Mouse (Mus musculus) bone marrow macrophage, adult 2 months (primary cell): ENCODE results near the gene Inppl1.

ENCODE experiments used
- CTCF ChIP-seq: IDR thresholded peaks from 2 replicates; pipeline ENCODE4 v1.5.1; 2012; ENCODE audit warnings: low read depth, mild to moderate bottlenecking, low read length, moderate library complexity
- POLR2A ChIP-seq: IDR thresholded peaks from 2 replicates; pipeline ENCODE4 v1.6.1; 2012; ENCODE audit warnings: mild to moderate bottlenecking, low read depth, low read length, borderline replicate concordance

DNA sequence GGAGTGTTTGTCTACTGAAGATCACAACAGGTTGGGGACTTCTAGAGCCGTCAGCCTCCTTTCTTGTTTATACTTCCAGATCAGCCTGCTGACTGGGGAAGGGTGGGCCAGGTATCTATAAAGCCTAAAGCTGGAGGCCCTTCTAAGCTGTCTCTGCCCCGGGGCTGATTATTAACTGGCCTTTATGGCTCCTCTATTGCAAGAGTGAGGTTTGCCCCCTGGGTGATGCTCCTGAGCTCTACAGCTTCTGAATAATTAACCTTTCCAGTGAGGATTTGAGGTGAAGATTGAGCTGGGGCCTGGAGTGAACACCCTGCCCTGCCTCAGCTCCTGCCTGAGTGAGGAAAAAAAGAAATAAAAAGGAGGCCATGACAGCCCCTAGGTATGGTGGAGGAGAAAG is 32.6 kb upstream of the Inppl1 start, which contains the start of gene Folr1:
- no peak for TF ChIP-seq CTCF
- no peak for TF ChIP-seq POLR2A
